Mouse (Mus musculus) embryonic fibroblast, embryonic 13.5 days (primary cell): ENCODE data around the gene Smyd3. TPM values are rescaled to one million over a fixed set of nuclear protein-coding genes. Genes with fewer than 3 reads are reported as not detected.

Source experiments
- H3K27ac ChIP-seq: 2 replicates; pipeline ENCODE4 v1.5.1; 2012; ENCODE audit warnings: low read length, control low read depth, inconsistent platforms; ENCODE audit not compliant: insufficient read depth
- H3K4me1 ChIP-seq: 2 replicates; pipeline ENCODE4 v1.6.1; 2011; ENCODE audit warnings: low read length; ENCODE audit not compliant: control insufficient read depth, insufficient read depth
- H3K4me3 ChIP-seq: 2 replicates; pipeline ENCODE4 v1.5.1; 2011; ENCODE audit warnings: mild to moderate bottlenecking, control low read depth, low read length; ENCODE audit not compliant: insufficient read depth
- CTCF ChIP-seq: IDR thresholded peaks from 2 replicates; pipeline ENCODE4 v1.5.1; 2011; ENCODE audit warnings: mild to moderate bottlenecking, control low read depth, low read length, moderate library complexity, borderline replicate concordance; ENCODE audit not compliant: insufficient read depth
- POLR2A ChIP-seq: IDR thresholded peaks from 2 replicates; pipeline ENCODE4 v1.6.1; 2011; ENCODE audit warnings: low read depth, mild to moderate bottlenecking, control low read depth, low read length, moderate library complexity
- polyA plus RNA-seq: library from polyadenylated mRNA; stranded (reverse); fragments of >200 nt; gene quantifications from 2 replicates; pipeline ENCODE4 v1.2.4, GENCODE M21; 2011; ENCODE audit warnings: low read depth; ENCODE audit not compliant: missing spikeins, insufficient read length

The Smyd3 gene
- polyA plus RNA-seq, 1 experiment: 12.3 TPM

GRCm38 (mm10) chr1:179487990-179488389 lies 29.9 kb downstream of the Smyd3 start:
- no peak overlapping the region for H3K4me3 ChIP-seq
- TF ChIP-seq CTCF (no peak), POLR2A (no peak)
- H3K4me1 ChIP-seq: no peaks in the 10 kb centered on the region
- no peak overlapping the region for H3K27ac ChIP-seq

GRCm38 (mm10) chr1:179487238-179487637 lies 30.6 kb downstream of the Smyd3 start:
- Histone ChIP-seq H3K4me1 (no peaks in the 10 kb centered on the region), H3K27ac (no peak overlapping the region), H3K4me3 (no peak overlapping the region)
- TF ChIP-seq CTCF (no peak), POLR2A (no peak)

DNA sequence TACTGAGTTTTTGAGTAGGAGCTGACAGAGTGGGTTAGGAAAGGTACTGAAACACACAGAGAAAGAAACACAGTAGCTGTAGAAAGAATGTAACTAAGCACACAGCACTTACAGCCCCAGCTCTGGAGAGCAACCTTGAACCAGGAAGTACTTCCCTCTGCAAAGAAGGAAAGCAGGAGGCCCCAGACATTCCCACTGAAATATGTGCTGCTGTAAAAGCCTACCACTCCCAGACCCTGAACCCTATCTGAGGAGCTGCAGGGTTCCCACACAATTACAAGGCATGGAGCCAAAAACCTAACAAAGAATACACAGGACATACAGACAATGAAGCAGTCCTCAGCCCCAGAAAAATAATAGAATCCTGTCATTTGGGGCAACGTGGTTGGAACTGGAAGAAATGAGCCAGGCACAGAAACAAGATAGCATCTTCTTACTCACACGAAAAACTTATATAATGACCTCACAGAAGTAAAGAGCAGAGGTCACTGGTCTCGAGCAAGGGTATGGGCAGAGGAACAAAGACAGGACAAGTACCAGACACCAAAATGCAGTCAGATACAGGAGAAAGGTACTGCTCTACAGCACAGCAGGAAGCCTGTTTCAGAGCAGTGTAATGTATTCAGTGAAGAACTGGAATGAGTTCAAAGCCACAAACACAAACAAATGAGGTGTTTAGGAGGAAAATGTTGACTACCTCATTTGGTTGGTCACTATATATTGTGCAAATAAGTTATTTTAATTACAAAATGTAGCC lies 31.9 kb downstream of the Smyd3 start:
- H3K4me3 ChIP-seq: no peak overlapping the region
- TF ChIP-seq POLR2A (no peak), CTCF (no peak)
- no peak overlapping the region for H3K27ac ChIP-seq
- H3K4me1 ChIP-seq: no peaks in the 10 kb centered on the region

GRCm38 (mm10) chr1:179480862-179481261 lies 37.0 kb downstream of the Smyd3 start:
- no peak overlapping the region for H3K27ac ChIP-seq
- peaks cover 11% of the 10 kb centered on the region for H3K4me1 ChIP-seq
- no peak for TF ChIP-seq POLR2A
- no peak for TF ChIP-seq CTCF

DNA sequence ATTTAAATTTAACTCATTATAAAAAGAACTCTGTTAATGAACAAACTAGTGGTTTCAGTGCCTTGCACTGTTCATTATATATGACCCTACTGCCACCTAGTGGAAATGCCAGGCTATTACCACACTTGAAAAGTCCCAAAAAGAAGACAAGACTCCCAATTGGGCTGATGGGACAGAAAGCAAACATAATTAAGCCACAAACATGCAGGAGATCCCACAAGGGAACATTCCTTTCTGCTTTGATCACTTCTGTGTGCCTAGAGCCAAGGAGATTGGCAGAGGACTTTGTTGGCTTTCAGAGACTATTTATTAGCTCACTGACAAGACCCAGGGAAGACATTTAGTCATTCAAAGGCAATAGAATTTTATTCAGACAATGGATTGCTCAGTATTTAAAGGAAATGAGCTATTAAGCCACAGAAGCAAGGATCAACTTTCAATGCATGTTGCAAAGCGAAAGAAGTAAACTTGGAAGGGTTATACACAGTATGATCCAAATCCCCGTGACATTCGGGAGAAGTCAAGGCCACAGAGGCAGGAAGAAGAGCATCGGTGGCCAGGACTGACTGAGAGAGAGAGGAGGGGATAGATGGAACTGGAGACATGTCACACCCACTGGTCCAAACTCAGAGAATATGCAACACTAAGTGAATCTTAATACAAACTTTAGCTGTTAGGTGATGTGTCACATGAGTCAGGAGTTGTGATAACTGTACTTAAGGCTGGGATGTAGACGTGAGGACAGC lies 40.5 kb downstream of the Smyd3 start:
- H3K27ac ChIP-seq: peak overlapping the region; percentile 75
- peaks cover 16% of the 10 kb centered on the region for H3K4me1 ChIP-seq
- TF ChIP-seq CTCF: no peak
- no peak for TF ChIP-seq POLR2A
- no peak overlapping the region for H3K4me3 ChIP-seq

More at GRCm38 (mm10) chr1:179480862-179481261, 37.0 kb downstream of the Smyd3 start:
- H3K4me3 ChIP-seq: no peak overlapping the region

- Histone ChIP-seq H3K4me3 (no peak overlapping the region), H3K4me1 (peaks cover 16% of the 10 kb centered on the region), H3K27ac (no peak overlapping the region)
- TF ChIP-seq POLR2A: no peak
- peak; percentile 26; the same call in 1 of the 2 replicates for TF ChIP-seq CTCF
These were observed 41.2 kb downstream of the Smyd3 start for GRCm38 (mm10) chr1:179476461-179477156.

DNA sequence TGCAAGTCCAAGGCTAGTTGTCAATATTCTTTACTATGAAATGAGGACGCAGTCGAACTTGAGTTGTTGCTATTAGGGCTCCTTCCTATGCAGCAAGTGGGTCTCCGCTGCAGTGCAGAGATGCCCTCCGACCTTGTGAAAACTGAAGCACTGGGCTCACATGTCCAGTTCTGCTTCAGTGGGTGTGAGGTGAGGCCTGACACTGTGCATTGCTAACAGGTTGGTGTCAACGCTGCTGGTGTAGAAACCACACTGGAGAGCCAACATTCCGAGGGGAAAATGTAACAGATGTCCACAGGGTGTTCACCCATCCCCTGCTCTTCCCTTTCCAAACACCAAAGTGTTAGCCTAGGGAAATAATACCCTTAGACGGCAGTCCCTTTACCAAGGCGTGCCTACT lies 43.1 kb downstream of the Smyd3 start:
- H3K4me3 ChIP-seq: no peak overlapping the region
- peaks cover 16% of the 10 kb centered on the region for H3K4me1 ChIP-seq
- no peak overlapping the region for H3K27ac ChIP-seq
- TF ChIP-seq CTCF (no peak), POLR2A (no peak)

DNA sequence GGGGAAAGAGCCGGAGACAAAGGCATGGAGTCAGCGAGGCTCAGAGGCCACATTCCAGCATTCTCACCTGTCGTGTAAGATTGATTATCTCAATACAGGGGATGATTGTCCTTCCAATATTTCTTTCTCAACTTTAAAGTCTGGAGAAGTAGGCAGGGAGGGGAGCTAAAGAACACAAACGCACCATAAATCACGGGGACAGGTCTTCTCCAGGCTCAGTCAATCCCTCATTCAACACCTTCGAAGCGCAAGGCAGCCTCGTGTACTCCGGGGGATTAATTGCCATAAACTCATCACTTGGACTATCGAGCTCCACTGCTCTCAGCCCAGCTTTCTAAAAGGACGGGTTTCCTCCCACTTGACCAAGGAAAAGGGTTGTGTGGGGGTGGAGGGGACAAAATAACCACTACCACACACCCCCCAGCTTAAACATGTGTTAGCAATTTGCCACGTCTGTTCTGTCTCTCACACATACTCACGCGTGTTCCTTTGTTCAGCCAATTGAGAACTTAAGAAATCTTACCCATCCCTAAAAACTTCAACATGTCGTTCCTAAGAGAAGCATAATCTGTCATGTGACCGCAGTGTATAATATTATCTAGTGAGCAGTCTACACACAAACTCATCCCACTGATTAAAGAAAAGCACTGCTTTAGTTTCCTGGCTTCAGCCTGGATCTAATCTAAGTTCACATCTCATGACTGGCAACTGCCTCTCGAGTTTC lies 43.8 kb downstream of the Smyd3 start:
- Histone ChIP-seq H3K27ac (no peak overlapping the region), H3K4me1 (peaks cover 16% of the 10 kb centered on the region), H3K4me3 (no peak overlapping the region)
- TF ChIP-seq CTCF: no peak
- TF ChIP-seq POLR2A: no peak

DNA sequence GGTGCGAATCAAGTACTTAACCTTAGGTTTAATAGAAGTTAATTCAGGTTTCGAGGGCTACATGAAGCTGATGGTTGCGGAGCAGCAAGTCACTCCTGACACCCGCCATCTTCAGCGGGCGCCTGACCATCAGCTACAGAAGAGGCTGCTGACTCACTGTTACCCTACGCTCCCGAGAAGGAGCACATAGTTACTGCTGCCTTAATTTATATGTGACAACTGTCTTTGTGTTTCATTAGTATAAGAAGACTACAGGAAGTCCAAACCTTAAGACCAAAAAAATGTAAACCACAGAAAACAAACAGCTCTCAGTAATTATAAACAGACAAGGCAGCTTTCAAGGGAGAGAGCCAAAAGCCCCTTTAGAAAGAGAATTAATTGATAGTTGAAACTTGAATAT lies 49.9 kb downstream of the Smyd3 start:
- H3K27ac ChIP-seq: no peak overlapping the region
- H3K4me1 ChIP-seq: no peaks in the 10 kb centered on the region
- TF ChIP-seq CTCF (no peak), POLR2A (no peak)
- no peak overlapping the region for H3K4me3 ChIP-seq

DNA sequence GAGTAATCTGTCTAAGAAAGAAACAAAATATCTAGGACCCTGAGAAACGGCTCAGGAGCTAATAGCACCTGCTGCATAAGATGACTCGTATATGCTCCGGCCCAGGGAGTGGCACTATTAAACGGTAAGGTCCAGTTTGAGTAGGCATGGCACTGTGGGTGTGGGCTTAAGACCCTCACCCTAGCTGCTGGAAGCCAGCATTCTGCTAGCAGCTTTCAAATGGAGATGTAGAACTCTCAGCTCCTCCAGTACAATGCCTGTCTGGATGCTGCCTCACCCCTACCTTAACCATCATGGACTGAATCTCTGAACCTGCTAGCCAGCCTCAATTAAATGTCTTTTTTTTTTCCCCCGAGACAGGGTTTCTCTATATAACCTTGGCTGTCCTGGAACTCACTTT lies 55.5 kb downstream of the Smyd3 start:
- Histone ChIP-seq H3K4me3 (no peak overlapping the region), H3K4me1 (0 out of 2 replicates have a peak, but pooled peaks cover 6% of the 10 kb centered on the region), H3K27ac (no peak overlapping the region)
- TF ChIP-seq CTCF: no peak
- TF ChIP-seq POLR2A: no peak
